Mouse (Mus musculus) midbrain, embryonic 11.5 days (tissue): Measurements from ENCODE around the gene Pbx3. TPM values are rescaled to one million over a fixed set of nuclear protein-coding genes. Genes with fewer than 3 reads are reported as not detected.
A peak's percentile ranks its signal among the peaks of the same experiment; 100 is the strongest.

Experiments used
- ATAC-seq: fragments of 200-750 bp; cut with Nextera tagmentation; 2 replicates; pipeline ENCODE4 v1.8.0; 2017; ENCODE audit warnings: moderate TSS enrichment, moderate library complexity; ENCODE audit not compliant: low FRiP score
- DNase-seq: peaks from one replicate; pipeline ENCODE4 v3.0.0; 2015; ENCODE audit warnings: low spot score; ENCODE audit errors: missing footprints
- H3K27ac ChIP-seq: fragments of 300-500 bp; sonication (generic); 2 replicates; pipeline ENCODE4 v1.5.1; 2014; ENCODE audit warnings: low read depth, low read length
- H3K27me3 ChIP-seq: fragments of 300-500 bp; sonication (generic); 2 replicates; pipeline ENCODE4 v1.6.1; 2014; ENCODE audit warnings: mild to moderate bottlenecking, low read length, moderate library complexity, mixed read lengths; ENCODE audit not compliant: control insufficient read depth, insufficient read depth
- H3K36me3 ChIP-seq: fragments of 300-500 bp; sonication (generic); 2 replicates; pipeline ENCODE4 v1.6.1; 2014; ENCODE audit warnings: mild to moderate bottlenecking, low read length, moderate library complexity, mixed read lengths; ENCODE audit not compliant: control insufficient read depth, insufficient read depth
- H3K4me1 ChIP-seq: fragments of 300-500 bp; sonication (generic); 2 replicates; pipeline ENCODE4 v1.6.1; 2014; ENCODE audit warnings: low read length; ENCODE audit not compliant: control insufficient read depth, insufficient read depth
- H3K4me2 ChIP-seq: fragments of 300-500 bp; sonication (generic); 2 replicates; pipeline ENCODE4 v1.6.1; 2014; ENCODE audit warnings: mild to moderate bottlenecking, moderate library complexity
- H3K4me3 ChIP-seq: fragments of 300-500 bp; sonication (generic); 2 replicates; pipeline ENCODE4 v1.5.1; 2014; ENCODE audit warnings: low read depth, low read length
- H3K9ac ChIP-seq: fragments of 300-500 bp; sonication (generic); 2 replicates; pipeline ENCODE4 v1.6.1; 2014; ENCODE audit warnings: low read length
- H3K9me3 ChIP-seq: fragments of 300-500 bp; sonication (generic); 2 replicates; pipeline ENCODE4 v1.6.1; 2016; ENCODE audit warnings: low read length; ENCODE audit not compliant: control insufficient read depth
- WGBS: fragments of 180-500 bp; shearing (Covaris S2); extraction: QIAGEN DNeasy Blood & Tissue Kit; methylation state at CpG from one replicate; pipeline ENCODE4 v1.1.7; 2014; 5-methylcytosine and 5-hydroxymethylcytosine counted together
- polyA plus RNA-seq: library from polyadenylated mRNA; unstranded; fragments of >200 nt; fragmentation: Nextera tagmentation; extraction: Ambion mirVana; gene quantifications from 2 replicates; pipeline ENCODE4 v1.2.1, GENCODE M21; 2014

Gene Pbx3
- polyA plus RNA-seq, 1 experiment from 2014 or later: 63.8 TPM

DNA sequence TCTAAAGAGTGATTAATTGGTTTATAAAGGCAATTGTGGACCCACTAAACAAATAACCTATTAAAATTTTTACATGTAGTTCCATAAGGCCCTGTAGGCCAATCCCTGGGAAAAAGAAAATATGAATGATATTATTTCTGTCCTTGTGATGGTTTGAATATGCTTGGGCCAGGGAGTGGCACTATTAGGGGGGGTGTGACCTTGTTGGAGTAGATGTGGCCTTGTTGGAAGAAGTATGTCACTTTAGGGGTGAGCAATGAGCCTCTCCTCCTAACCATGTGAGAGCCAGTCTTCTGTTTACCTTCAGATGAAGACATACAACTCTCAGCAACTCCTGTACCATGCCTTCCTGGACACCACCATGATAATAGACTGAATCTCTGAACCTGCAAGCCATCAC, 110.9 kb downstream of the Pbx3 start:
- Histone ChIP-seq H3K4me3 (no peak overlapping the region), H3K9ac (no peak overlapping the region), H3K27ac (no peak overlapping the region), H3K27me3 (no peaks in the 10 kb centered on the region), H3K4me2 (no peak overlapping the region), H3K36me3 (no peaks in the 10 kb centered on the region), H3K9me3 (no peaks in the 10 kb centered on the region), H3K4me1 (peaks cover 12% of the 10 kb centered on the region)
- DNase-seq (no peak), ATAC-seq (no peak)

DNA sequence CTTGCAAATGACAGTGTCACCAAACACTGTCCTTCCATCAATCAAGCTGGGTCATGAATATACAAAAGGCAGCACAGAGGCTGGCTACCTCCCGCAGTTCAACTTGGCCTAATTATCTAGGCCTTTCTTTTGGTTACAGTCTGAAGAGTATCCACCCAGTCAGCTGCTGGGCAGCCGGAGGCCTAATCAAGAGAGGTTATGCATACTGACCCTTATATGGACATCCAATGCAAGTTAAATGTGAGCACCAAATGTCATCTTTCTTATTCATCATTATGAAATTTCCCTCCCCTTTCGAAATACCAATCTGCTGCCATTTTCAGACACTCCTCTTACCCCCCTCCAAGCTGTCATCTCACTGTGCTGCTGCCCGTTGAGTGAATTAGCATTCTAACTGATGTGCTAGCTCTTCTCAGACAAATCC, 112.3 kb downstream of the Pbx3 start:
- no peak overlapping the region for H3K4me3 ChIP-seq
- DNase-seq (no peak), ATAC-seq (peak; percentile 68)
- no peak overlapping the region for H3K4me2 ChIP-seq
- 26% methylated on average over 4 of the region's 4 CpGs for WGBS
- H3K4me1 ChIP-seq: peaks cover 12% of the 10 kb centered on the region
- peak overlapping the region; percentile 45 for H3K27ac ChIP-seq
- H3K9ac ChIP-seq: no peak overlapping the region
- H3K36me3 ChIP-seq: no peaks in the 10 kb centered on the region
- no peaks in the 10 kb centered on the region for H3K9me3 ChIP-seq
- no peaks in the 10 kb centered on the region for H3K27me3 ChIP-seq

DNA sequence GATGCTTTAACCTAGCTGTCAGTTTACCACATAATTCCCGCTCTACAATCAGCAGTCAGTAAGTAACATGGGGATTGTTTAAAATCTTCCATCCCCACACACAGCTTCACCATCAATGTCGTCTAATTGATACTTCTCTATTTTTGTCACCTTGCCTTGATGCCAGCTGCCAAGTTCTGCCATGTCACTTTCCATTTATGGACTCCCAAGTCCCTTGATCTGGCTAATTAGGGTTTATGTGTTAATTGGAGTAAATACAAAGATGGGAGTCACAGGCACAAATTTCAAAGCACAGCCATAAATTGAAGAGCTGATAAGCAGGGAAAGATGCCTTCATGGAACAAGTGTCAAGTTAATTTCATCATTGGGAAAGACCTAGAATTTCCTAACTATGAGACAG, 114.7 kb downstream of the Pbx3 start:
- no peak for DNase-seq
- Histone ChIP-seq H3K27ac (no peak overlapping the region), H3K27me3 (no peaks in the 10 kb centered on the region), H3K9ac (no peak overlapping the region), H3K36me3 (no peaks in the 10 kb centered on the region), H3K4me3 (no peak overlapping the region), H3K4me1 (peaks cover 14% of the 10 kb centered on the region), H3K9me3 (no peaks in the 10 kb centered on the region), H3K4me2 (no peak overlapping the region)
- 81% methylated on average over 2 of the region's 2 CpGs for WGBS
- no peak for ATAC-seq

DNA sequence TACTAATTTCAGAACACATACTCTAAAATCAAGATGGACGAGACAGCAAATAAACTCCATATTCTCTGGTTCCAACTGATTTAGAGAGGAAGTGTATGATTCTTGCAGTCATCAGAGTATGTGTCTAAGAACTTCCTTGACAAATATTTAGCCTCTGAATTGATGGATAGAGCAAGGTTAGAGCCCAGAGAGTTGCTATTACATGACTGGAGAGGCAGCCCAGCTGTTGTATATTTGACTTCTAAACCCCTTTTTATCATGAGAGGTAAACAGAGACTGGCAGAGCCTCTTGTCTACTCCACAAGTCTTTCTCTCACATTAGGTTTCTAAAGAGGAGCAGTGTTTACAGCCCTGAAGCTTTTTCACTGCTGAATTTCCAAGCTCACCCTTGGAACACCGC, 115.3 kb downstream of the Pbx3 start:
- 87% methylated on average over 2 of the region's 2 CpGs for WGBS
- peaks cover 17% of the 10 kb centered on the region for H3K4me1 ChIP-seq
- no peaks in the 10 kb centered on the region for H3K36me3 ChIP-seq
- no peaks in the 10 kb centered on the region for H3K27me3 ChIP-seq
- no peak for DNase-seq
- H3K9ac ChIP-seq: no peak overlapping the region
- H3K9me3 ChIP-seq: no peaks in the 10 kb centered on the region
- no peak overlapping the region for H3K4me3 ChIP-seq
- no peak overlapping the region for H3K27ac ChIP-seq
- H3K4me2 ChIP-seq: no peak overlapping the region
- ATAC-seq: no peak

DNA sequence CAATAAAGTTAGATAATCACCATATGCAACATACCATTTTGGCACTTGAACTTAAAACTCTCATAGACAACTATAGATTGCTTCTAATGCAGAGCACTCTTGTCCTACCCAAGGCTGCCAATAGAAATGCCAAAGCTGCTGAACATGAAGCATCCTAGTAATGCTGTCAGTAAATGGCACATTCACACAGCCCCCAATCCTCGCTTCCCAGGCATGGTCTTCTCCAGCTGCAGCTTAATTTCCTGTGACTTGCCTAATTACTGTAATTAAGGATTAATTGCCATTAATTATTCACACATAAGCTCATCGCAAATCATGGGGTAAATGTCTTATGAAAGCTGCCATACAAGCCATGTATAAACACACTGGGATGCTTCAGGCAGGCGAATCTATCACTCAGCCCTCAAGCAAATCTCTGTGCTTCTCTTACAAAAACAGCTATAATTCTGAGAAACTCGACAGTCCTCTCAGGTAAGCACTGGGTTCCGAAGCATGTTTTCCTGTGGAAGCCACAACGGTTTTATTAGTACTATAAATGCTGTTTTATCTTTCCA, 116.9 kb downstream of the Pbx3 start:
- H3K27ac ChIP-seq: no peak overlapping the region
- H3K9ac ChIP-seq: no peak overlapping the region
- H3K4me3 ChIP-seq: no peak overlapping the region
- ATAC-seq: no peak
- no peaks in the 10 kb centered on the region for H3K36me3 ChIP-seq
- peaks cover 17% of the 10 kb centered on the region for H3K4me1 ChIP-seq
- no peaks in the 10 kb centered on the region for H3K9me3 ChIP-seq
- no peak for DNase-seq
- no peak overlapping the region for H3K4me2 ChIP-seq
- H3K27me3 ChIP-seq: no peaks in the 10 kb centered on the region
- 93% methylated on average over 6 of the region's 6 CpGs for WGBS

DNA sequence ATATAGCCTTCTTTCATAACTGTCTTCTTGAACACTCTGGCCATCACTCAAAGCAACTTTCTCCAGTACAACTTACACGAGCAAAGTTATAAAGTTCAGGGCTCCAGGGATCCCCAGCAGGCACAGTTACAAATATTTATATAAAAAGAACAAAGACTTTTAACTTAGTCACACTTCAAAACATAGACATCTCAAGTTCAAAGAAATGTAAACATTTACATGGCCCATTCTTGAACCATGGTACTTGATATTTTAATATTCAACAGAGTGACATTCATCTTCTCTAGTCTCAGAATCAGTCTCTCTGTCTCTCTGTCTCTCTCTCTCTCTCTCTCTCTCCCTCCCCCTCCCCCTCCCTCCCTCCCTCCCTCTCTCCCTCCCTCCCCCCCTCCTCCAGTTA, 119.3 kb downstream of the Pbx3 start:
- H3K27ac ChIP-seq: no peak overlapping the region
- H3K4me3 ChIP-seq: no peak overlapping the region
- H3K36me3 ChIP-seq: no peaks in the 10 kb centered on the region
- no peak for ATAC-seq
- H3K9me3 ChIP-seq: no peaks in the 10 kb centered on the region
- WGBS: 64% methylated on average over 1 of the region's 1 CpGs
- H3K4me2 ChIP-seq: no peak overlapping the region
- H3K4me1 ChIP-seq: peaks cover 21% of the 10 kb centered on the region
- H3K27me3 ChIP-seq: no peaks in the 10 kb centered on the region
- no peak overlapping the region for H3K9ac ChIP-seq
- DNase-seq: no peak

DNA sequence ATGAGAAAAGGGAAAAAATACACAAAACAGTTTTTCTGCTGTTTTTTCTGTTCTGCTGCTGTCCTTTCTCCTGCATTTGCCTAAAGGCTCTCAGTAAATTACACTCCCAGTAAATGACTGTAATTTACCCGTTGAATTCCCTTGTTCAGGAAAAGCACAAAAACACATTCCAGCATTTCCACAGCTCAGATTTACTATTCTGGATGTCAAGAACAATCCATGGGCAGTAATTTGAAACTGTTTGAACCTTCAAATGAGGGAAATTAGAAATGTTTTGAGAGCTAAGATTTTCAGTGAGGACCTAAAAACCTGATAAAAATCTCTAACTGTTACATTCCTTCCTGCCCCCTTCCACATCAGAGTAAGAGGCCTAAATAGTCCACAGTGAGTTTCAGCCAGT, 119.8 kb downstream of the Pbx3 start:
- DNase-seq (no peak), ATAC-seq (no peak)
- no peak overlapping the region for H3K4me2 ChIP-seq
- no peak overlapping the region for H3K27ac ChIP-seq
- no peak overlapping the region for H3K9ac ChIP-seq
- H3K4me1 ChIP-seq: peaks cover 21% of the 10 kb centered on the region
- no peaks in the 10 kb centered on the region for H3K36me3 ChIP-seq
- no peaks in the 10 kb centered on the region for H3K9me3 ChIP-seq
- no peaks in the 10 kb centered on the region for H3K27me3 ChIP-seq
- H3K4me3 ChIP-seq: no peak overlapping the region
- 51% methylated on average over 1 of the region's 1 CpGs for WGBS

DNA sequence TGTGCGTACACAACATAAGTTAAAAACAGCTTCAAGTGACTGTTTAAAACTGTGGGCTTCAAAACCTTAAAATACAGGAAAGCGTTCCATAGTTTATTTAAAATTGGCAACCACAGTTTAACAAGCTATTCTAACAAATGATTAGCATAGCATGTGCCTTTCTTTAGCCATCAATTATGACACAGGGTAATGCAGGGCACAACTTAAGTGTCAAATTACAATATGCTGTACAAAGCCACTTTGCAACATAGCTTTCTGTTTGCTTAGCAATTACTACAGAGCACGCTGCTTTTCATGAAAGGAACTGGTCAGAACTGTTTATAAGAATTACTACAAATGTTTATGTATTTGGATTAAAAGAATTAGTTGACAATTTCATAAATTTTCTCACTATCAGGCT, 120.7 kb downstream of the Pbx3 start:
- Histone ChIP-seq H3K27me3 (no peaks in the 10 kb centered on the region), H3K27ac (no peak overlapping the region), H3K4me3 (no peak overlapping the region), H3K9me3 (no peaks in the 10 kb centered on the region), H3K9ac (no peak overlapping the region), H3K4me2 (no peak overlapping the region), H3K36me3 (no peaks in the 10 kb centered on the region), H3K4me1 (peaks cover 21% of the 10 kb centered on the region)
- DNase-seq: no peak
- ATAC-seq: no peak
- WGBS: 74% methylated on average over 3 of the region's 3 CpGs

DNA sequence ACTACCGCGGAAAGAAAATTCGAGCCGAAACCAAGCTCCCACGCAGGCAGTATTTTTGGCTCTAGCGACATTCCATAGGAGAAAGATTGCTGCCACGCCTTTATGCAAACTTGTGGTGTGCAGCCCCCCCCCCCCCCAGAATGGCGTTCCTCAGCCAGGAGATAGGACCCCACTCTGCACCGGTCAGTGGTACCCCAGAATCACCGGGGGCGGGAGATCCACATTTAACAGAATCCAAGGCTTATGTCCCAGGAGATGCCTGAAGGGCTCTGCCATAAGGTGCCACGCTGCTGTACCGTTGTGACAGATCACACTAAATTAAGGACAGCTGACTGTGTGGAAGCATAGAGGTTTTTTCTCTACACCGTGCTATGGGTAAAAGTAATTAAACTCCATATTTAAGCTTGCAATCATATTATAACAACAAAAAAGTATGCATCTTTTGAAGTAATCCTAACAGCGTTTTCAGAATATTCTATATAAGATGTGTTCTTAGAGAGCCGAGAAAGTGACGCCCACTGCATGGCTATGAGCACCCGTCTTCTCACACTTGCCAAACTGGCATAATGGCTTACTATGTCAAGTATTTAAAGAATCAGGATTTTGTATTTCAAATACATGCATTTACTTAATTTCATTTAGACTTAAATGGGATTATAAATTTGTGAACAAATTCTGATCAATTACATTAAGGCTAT, 122.8 kb downstream of the Pbx3 start:
- peaks cover 24% of the 10 kb centered on the region for H3K4me1 ChIP-seq
- peak; percentile 97 for DNase-seq
- peak overlapping the region; percentile 31 for H3K4me3 ChIP-seq
- H3K27me3 ChIP-seq: no peaks in the 10 kb centered on the region
- H3K36me3 ChIP-seq: no peaks in the 10 kb centered on the region
- H3K9me3 ChIP-seq: no peaks in the 10 kb centered on the region
- 3% methylated on average over 18 of the region's 18 CpGs for WGBS
- H3K27ac ChIP-seq: peak overlapping the region; percentile 89
- H3K9ac ChIP-seq: peak overlapping the region; percentile 56
- peak overlapping the region; percentile 54 for H3K4me2 ChIP-seq
- peak; percentile 78 for ATAC-seq
